Mouse (Mus musculus) CD4-positive naive resting alpha-beta T cell, adult 57 days (primary cell): Measurements from ENCODE around the gene Tmco4. TPM values are rescaled to one million over a fixed set of nuclear protein-coding genes. Genes with fewer than 3 reads are reported as not detected.

Source experiments
- total RNA-seq: library from RNA; stranded (reverse); gene quantifications from one replicate; pipeline ENCODE4 v1.2.4, GENCODE M21; 2023

Tmco4 gene
- 38.1 TPM for total RNA-seq

DNA sequence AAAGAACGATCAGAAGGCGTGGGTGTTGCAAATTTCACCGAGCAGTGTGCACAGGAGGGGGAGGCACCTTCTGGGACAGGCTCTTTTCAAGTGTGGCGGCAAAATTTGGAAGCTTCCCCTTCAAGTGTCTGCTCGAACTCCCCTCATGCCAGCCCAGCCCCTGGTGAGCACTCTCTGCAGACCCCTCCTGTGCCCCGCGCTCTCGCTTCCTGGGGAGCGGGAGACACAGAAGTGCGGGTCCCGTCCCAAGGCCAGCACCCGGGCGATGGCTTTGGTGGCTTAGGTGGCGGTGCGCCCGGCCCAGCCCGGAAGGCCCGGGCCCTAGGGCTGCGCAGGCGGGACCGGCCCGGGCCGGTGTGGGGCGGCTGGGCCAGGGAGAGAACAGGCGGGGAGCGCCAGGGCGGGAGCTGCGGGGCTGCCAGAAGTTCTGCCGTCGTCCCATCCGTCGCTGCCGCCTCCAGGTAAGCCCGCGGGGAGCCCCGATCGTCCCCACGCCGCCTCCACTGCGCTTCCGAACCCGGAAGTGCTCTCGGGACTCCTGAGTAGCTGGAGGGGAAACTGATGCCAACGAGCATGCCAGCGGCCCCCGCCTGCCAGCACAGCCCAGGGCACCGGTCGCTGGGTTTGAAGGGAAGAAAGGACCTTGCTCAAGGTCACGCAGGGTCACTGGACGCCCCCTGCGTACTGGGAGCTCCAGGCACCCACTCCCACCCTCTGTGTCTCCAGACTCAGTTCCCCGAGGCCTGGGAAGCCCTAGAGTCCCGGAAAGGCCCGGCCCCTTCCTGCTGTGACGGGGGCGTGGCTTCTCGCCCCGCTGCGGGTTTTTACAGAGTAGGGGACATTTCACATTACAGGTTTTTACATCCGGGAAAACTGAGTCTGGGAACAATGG is at the start of gene Tmco4:
Tmco4 (plus strand) TSS at position 62 of the 892 bp plus-strand sequence.

DNA sequence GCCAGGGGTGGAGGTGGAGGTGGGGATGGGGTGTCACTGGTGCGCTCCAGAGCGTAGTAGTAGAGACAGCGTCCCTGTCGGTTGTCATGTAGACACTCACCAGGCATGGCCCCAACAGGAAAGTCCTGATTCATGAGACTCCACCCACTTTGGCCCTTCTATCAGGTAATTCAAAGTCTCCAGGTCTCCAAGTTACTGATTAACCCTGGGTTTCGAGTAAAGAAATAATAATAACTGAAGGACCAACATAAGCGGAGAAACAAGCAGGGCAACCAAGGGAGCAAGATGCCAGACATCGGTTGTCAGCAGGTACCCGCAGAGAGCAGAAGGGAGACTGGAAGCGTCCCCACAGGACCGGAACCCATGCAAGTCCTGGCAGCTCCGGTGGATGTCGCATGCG is 5.8 kb upstream of the Tmco4 start, which contains the start of gene Rnf186:
Rnf186 (plus strand) TSS at position 247 of the 400 bp plus-strand sequence.

DNA sequence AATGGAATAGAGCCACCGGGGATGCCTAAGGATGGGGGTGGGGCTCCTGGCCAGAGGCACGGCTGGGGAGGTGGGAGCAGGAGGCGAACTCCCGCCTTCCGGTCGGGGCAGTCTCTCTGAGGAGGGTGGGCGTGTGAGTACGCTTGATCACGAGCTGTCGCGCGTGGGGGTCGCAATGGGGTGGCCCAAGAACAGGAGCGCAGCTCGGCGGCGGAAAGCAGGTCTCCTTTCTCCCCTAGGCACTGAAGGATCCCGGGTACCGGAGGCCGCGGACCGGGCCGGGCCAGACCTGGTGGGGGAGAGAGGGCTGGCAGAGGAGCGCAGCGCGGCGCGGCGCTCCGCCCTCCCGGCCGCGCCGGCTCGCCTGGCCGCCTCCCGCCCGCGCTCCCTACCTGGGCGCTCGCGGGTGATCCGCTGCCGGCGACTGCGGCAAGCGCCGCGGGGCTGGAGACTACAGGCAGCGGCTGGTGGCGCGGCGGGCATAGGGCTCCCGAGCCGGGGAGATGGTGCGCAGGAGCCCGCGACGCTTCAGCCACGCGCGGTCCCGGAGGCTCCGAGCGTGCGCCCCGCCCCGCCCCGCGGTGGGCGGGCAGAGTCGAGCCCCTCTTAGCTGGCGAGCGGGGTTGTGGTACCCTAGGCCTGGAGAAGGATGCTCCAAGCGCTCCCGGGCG is 102.5 kb downstream of the Tmco4 start, which contains the start of gene Htr6:
Htr6 (minus strand) TSS at position 530 of the 671 bp plus-strand sequence.

DNA sequence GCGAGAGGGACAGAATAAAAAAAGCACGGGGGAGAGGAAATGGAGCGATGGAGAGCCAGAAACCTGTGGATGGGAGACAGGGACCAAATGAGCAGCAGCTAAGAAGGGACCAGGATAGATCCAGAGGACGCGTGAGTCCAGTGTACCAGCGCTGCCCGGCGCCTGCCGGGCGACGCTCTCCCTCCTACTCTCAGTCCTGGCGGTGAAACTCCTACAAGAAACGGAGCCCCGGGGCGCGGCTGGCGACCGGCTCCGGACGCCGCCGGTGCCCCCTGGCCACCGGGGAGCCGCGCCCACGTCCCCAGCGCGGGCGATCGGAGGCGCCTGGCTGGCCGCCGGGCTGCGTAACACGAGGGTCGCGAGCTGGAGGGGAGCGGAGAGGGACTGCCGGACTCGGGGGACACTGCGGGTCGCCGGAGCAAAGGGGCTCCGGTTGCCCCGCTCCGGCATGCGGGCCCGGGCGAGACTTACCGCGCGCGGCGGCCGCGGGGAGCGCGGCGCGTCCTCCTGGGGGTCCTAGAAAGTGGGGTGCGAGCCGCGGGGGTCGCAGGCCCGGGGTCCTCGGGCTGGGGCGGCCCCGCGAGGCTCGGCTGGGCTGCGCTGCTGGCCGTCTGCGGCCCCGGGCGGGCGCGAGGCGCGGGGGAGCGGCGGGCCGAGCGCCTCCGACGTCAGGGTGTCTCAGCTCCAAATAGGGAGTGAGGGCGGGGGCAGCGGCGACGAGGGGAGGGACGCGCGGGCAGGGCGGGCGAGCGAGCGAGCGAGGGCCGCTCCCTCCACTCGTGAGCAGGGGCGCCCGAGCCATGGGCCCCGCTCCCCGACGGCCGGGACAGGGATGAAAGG is 119.9 kb downstream of the Tmco4 start, which contains the start of gene Nbl1:
Nbl1 (minus strand) TSS at position 638 of the 840 bp plus-strand sequence.

Other genes starting within 250 kb of the Tmco4 start
- not detected for gene Pla2g2c, start 248.1 kb upstream of the Tmco4 start, total RNA-seq
- gene Ubxn10, start 235.7 kb upstream of the Tmco4 start, total RNA-seq = 0.18 TPM
- not detected for gene Pla2g2f, start 215.3 kb upstream of the Tmco4 start, total RNA-seq
- 0.71 TPM for gene Pla2g2d, start 197.2 kb upstream of the Tmco4 start, total RNA-seq
- 1.8 TPM for gene Pla2g5, start 109.4 kb upstream of the Tmco4 start, total RNA-seq
- gene Gm13030, start 98.9 kb upstream of the Tmco4 start, total RNA-seq = not detected
- 0.80 TPM for gene Pla2g2e, start 94.9 kb upstream of the Tmco4 start, total RNA-seq
- gene Otud3, start 58.9 kb upstream of the Tmco4 start, total RNA-seq = 9.5 TPM
- gene Rnf186, start 5.8 kb upstream of the Tmco4 start, total RNA-seq = not detected
- not detected for gene Htr6, start 102.7 kb downstream of the Tmco4 start, total RNA-seq
- gene Nbl1, start 120.1 kb downstream of the Tmco4 start, total RNA-seq = 3.2 TPM
- gene Minos1, start 158.2 kb downstream of the Tmco4 start, total RNA-seq = 105 TPM
- 377 TPM for gene Capzb, start 220.0 kb downstream of the Tmco4 start, total RNA-seq